Mouse (Mus musculus) brain, embryonic 18.5 days (tissue): ENCODE measurements around the gene LTO1.

Source experiments
- DNase-seq: peaks from one replicate; pipeline ENCODE4 v3.0.0-alpha.2; 2012; ENCODE audit warnings: low read depth, low spot score

LTO1 gene

GRCm38 (mm10) chr7:144940003-144940571, 25.2 kb downstream of the LTO1 start:
- no peak for DNase-seq

GRCm38 (mm10) chr7:144940585-144940984, 25.7 kb downstream of the LTO1 start:
- no peak for DNase-seq

- no peak for DNase-seq
Measured at GRCm38 (mm10) chr7:144941242-144941831, 26.4 kb downstream of the LTO1 start.

GRCm38 (mm10) chr7:144942071-144942743, 27.3 kb downstream of the LTO1 start:
- DNase-seq = no peak

- DNase-seq = no peak
Measured at GRCm38 (mm10) chr7:144942744-144943135, 27.8 kb downstream of the LTO1 start.

GRCm38 (mm10) chr7:144943254-144943653, 28.4 kb downstream of the LTO1 start:
- DNase-seq = no peak

- no peak for DNase-seq
Measured at GRCm38 (mm10) chr7:144958509-144959395, 43.9 kb downstream of the LTO1 start.

GRCm38 (mm10) chr7:144963911-144964310, 49.0 kb downstream of the LTO1 start:
- no peak for DNase-seq

GRCm38 (mm10) chr7:144964316-144964715, 49.4 kb downstream of the LTO1 start:
- no peak for DNase-seq

GRCm38 (mm10) chr7:144965893-144966292, 51.0 kb downstream of the LTO1 start:
- no peak for DNase-seq

- DNase-seq = no peak
Measured at GRCm38 (mm10) chr7:144970997-144971768, 56.3 kb downstream of the LTO1 start.

GRCm38 (mm10) chr7:144971769-144972168, 56.9 kb downstream of the LTO1 start:
- DNase-seq = no peak

GRCm38 (mm10) chr7:144973461-144973860, 58.6 kb downstream of the LTO1 start:
- no peak for DNase-seq

- DNase-seq = no peak
Measured at GRCm38 (mm10) chr7:144977121-144977520, 62.2 kb downstream of the LTO1 start.

GRCm38 (mm10) chr7:144979814-144980213, 64.9 kb downstream of the LTO1 start:
- DNase-seq = no peak
